Mouse (Mus musculus) right cerebral cortex, postnatal 14 days (tissue): ENCODE data around the gene Obp2b.
"Not testable (repeated sequence)": the region's sequence is repeated elsewhere in the genome, so short reads cannot be mapped to it uniquely, and the experiment has no call there.

Source experiments
- DNase-seq: peaks from one replicate; pipeline ENCODE4 v3.0.0; 2022

Gene Obp2b

GRCm38 (mm10) chr2:25736709-25737108 is at the start of gene Obp2b:
Gene Obp2b, plus strand, starts transcription at chr2:25737009.
- not testable (repeated sequence) for DNase-seq

GRCm38 (mm10) chr2:25694605-25695004 is 42.2 kb upstream of the Obp2b start:
- peak; percentile 72 for DNase-seq

GRCm38 (mm10) chr2:25696951-25697350 is 39.9 kb upstream of the Obp2b start:
- no peak for DNase-seq

- no peak for DNase-seq
Measured at GRCm38 (mm10) chr2:25698696-25699095, 38.1 kb upstream of the Obp2b start.

GRCm38 (mm10) chr2:25699743-25700142 is 37.1 kb upstream of the Obp2b start, which contains the start of gene Obp2a:
Gene Obp2a, plus strand, starts transcription at chr2:25700043.
- DNase-seq = not testable (repeated sequence)

GRCm38 (mm10) chr2:25701001-25701400 is 35.8 kb upstream of the Obp2b start:
- no peak for DNase-seq

DNA sequence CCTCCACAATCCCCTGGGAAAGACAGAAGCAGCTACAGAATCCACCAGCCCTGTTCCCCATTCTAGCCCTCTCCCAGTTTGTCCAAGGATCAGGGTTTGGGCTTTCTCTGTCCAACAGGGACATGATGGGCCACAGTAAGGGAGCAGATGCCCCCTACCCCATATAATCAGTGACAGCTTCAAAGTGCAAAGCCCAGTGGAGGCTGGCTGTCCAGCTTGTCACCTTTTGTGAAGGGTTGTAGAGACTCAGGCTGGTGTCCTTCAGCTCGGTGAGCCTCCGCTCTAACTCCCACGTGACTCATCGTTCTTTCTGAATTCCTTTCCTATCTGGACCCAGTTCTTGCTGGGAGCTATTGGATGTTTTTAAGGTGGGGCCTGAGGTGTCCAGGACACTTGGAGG is 33.1 kb upstream of the Obp2b start:
- no peak for DNase-seq

GRCm38 (mm10) chr2:25706643-25707481 is 29.9 kb upstream of the Obp2b start, which contains the start of gene Bmyc:
Gene Bmyc, plus strand, starts transcription at chr2:25706739.
- peak; percentile 85 for DNase-seq

GRCm38 (mm10) chr2:25708121-25708520 is 28.7 kb upstream of the Obp2b start:
- peak; percentile 55 for DNase-seq

- DNase-seq = not testable (repeated sequence)
Measured at GRCm38 (mm10) chr2:25709056-25709455, 27.8 kb upstream of the Obp2b start.

DNA sequence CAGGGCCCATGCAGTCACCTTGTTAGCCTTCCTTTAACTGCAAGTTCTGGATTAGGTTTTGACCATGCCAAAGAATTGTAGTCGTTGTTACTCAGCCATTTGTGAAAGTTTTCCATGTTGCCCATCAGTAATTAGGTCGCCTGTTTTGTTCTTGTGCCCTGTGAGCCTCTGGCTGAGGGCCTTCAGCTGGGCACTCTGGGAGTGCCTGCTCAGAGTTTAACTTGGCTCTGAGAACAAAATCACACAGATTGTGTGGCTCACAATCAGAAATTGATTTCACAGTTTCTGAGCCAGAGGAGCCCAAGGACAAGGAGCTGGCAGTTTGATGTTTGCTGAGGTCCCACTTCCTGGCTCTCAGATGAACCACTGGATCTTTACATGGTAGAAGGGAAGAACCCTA is 27.0 kb upstream of the Obp2b start:
- not testable (repeated sequence) for DNase-seq

- not testable (repeated sequence) for DNase-seq
Measured at GRCm38 (mm10) chr2:25711641-25712040, 25.2 kb upstream of the Obp2b start.

GRCm38 (mm10) chr2:25717222-25717621 is 19.6 kb upstream of the Obp2b start:
- no peak for DNase-seq

DNA sequence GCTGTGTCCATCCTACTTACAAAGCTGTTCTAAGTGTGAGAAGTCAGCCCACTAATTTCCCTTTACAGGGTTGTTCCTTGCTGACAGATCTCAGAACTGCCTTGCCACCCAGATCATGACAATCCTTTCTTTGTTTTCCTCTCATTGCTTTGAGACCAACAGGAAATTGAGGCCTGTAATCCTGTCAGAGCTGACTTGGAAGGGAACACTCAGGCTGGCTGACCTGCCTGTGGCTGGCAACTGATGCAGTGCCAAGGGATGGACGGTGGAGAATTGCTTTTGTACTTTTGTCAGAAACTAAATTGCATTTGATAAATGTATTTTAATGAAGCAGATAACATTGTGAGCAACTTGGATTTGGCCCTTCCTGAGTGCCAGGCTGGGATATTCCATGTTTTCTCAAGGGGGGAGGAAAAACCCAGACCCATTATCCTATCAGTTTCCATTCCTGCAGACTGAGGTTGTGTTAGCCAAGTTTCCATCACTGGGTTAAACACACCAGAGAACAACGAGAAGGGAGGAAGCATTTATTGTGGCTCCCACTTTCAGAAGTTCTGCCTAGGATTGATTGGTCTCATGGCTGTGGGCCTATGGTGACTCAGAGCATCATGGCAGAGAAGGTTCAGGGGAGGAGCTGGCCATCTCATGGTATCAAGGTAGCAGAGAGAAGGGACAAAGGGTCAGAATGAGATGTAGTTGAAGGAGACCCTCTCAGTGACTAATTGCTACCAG is 3.4 kb upstream of the Obp2b start:
- DNase-seq = no peak

GRCm38 (mm10) chr2:25741671-25742070 is 4.9 kb downstream of the Obp2b start:
- no peak for DNase-seq

GRCm38 (mm10) chr2:25754201-25754600 is 17.4 kb downstream of the Obp2b start:
- no peak for DNase-seq

GRCm38 (mm10) chr2:25758064-25758625 is 21.3 kb downstream of the Obp2b start:
- DNase-seq = no peak

DNA sequence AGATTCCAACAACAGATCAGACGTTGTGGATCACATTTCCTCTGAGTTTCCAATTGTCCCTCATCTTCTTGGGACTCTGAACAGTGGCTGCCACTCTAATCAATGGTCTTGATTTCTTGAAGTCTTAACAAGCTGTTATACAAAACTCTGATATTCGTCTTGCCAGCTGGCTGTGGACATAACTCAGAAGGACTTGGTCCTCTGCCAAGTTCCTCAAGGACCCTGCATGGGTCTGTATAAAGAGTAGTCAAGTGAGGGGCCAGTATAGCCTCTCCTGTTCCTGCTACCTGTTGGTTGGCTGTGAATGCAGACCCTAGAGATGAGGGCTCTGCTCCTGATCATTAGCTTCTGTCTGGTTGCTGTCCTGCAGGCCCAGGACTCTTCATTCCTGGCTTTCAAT is 28.5 kb downstream of the Obp2b start, which contains the start of gene Lcn3:
TSS of gene Lcn3 (plus strand) at position 301 of the 400 bp plus-strand sequence.
- DNase-seq = no peak

GRCm38 (mm10) chr2:25767764-25768163 is 31.0 kb downstream of the Obp2b start:
- DNase-seq = no peak

GRCm38 (mm10) chr2:25773507-25773906 is 36.7 kb downstream of the Obp2b start:
- no peak for DNase-seq

GRCm38 (mm10) chr2:25774640-25775039 is 37.8 kb downstream of the Obp2b start:
- DNase-seq = no peak

DNA sequence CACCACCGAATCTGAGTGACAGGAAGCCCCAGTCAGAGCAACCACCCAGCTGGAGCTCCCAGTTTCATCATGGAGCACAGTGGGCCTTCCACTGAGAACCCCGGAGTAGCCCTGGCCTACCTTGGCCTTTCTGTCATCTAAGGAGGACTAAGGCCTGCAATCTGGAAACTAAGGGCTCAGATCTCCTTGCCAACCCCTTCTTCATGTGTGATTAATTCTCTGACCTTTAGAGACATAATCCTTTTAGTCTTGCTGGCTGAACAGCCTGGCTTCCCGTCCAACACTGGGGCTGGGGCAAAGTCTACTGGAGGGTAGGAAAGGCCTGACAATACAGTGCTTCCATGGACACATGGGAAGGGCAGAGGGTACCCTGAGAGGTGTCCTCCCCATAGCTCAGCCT is 39.2 kb downstream of the Obp2b start:
- no peak for DNase-seq

DNA sequence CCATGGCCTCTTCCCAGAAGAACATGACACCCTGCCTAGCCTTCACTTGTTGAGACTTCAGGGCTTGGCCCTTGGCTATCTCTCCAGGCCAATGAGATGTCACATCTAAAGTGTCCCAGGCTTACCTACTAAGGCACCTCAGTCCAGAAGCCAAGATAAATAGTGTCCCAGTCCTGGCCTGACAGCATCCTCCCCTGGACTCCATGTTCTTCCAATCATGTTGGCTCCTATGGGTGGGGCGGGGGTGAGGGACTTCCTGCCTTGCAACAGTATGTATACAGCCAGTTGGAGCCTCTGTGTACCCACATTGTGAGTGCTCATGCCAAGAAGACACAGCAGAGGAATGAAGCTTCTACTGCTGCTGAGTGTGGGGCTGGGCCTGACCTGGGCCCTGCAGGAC is 39.9 kb downstream of the Obp2b start, which contains the start of gene Lcn11:
TSS of gene Lcn11 (plus strand) at position 301 of the 400 bp plus-strand sequence.
- no peak for DNase-seq
